Mouse (Mus musculus) lung, postnatal 25 days (tissue): Measurements from ENCODE around the gene Fem1b.
A peak's percentile ranks its signal among the peaks of the same experiment; 100 is the strongest.
"Not testable (repeated sequence)": the region's sequence is repeated elsewhere in the genome, so short reads cannot be mapped to it uniquely, and the experiment has no call there.

ENCODE experiments used
- DNase-seq: peaks from one replicate; pipeline ENCODE4 v3.0.0; 2022; ENCODE audit warnings: low spot score

The Fem1b gene

GRCm38 (mm10) chr9:62811516-62812121 lies at the start of gene Fem1b:
Gene Fem1b, minus strand, starts transcription at chr9:62811934.
- peak; percentile 92 for DNase-seq

GRCm38 (mm10) chr9:62860866-62861265 lies 49.1 kb upstream of the Fem1b start:
- no peak for DNase-seq

- not testable (repeated sequence) for DNase-seq
Measured at GRCm38 (mm10) chr9:62860102-62860501, 48.4 kb upstream of the Fem1b start.

GRCm38 (mm10) chr9:62858266-62859019 lies 46.7 kb upstream of the Fem1b start:
- no peak for DNase-seq

- DNase-seq, result peak; percentile 73
Measured at GRCm38 (mm10) chr9:62857719-62858261, 46.1 kb upstream of the Fem1b start, which contains the start of gene Calml4. Gene Calml4, plus strand, starts transcription at chr9:62858080.

- peak; percentile 35 for DNase-seq
Measured at GRCm38 (mm10) chr9:62857216-62857615, 45.5 kb upstream of the Fem1b start.

- DNase-seq, result no peak
Measured at GRCm38 (mm10) chr9:62854483-62854882, 42.7 kb upstream of the Fem1b start.

GRCm38 (mm10) chr9:62851571-62851970 lies 39.8 kb upstream of the Fem1b start:
- DNase-seq, result no peak

- DNase-seq, result no peak
Measured at GRCm38 (mm10) chr9:62848641-62849040, 36.9 kb upstream of the Fem1b start.

GRCm38 (mm10) chr9:62847694-62848093 lies 36.0 kb upstream of the Fem1b start:
- DNase-seq, result peak; percentile 87

GRCm38 (mm10) chr9:62844461-62844860 lies 32.7 kb upstream of the Fem1b start:
- DNase-seq, result no peak

- DNase-seq, result no peak
Measured at GRCm38 (mm10) chr9:62843356-62844024, 31.8 kb upstream of the Fem1b start.

- DNase-seq, result no peak
Measured at GRCm38 (mm10) chr9:62839172-62839770, 27.5 kb upstream of the Fem1b start.

GRCm38 (mm10) chr9:62838506-62839171 lies 26.9 kb upstream of the Fem1b start, which contains the start of gene Cln6:
Gene Cln6, plus strand, starts transcription at chr9:62838785.
- DNase-seq, result peak; percentile 89

GRCm38 (mm10) chr9:62838146-62838505 lies 26.4 kb upstream of the Fem1b start:
- DNase-seq, result no peak

GRCm38 (mm10) chr9:62837611-62838010 lies 25.9 kb upstream of the Fem1b start:
- DNase-seq, result no peak

- DNase-seq, result no peak
Measured at GRCm38 (mm10) chr9:62835705-62836446, 24.1 kb upstream of the Fem1b start.

GRCm38 (mm10) chr9:62834906-62835305 lies 23.2 kb upstream of the Fem1b start:
- DNase-seq, result no peak

- DNase-seq, result no peak
Measured at GRCm38 (mm10) chr9:62829877-62830276, 18.1 kb upstream of the Fem1b start.

GRCm38 (mm10) chr9:62828662-62829086 lies 16.9 kb upstream of the Fem1b start:
- peak; percentile 98 for DNase-seq
